Mouse (Mus musculus) limb, embryonic 10.5 days (tissue): ENCODE data around the gene Slc35g3. TPM values are rescaled to one million over a fixed set of nuclear protein-coding genes. Genes with fewer than 3 reads are reported as not detected.
"Not testable (repeated sequence)": the region's sequence is repeated elsewhere in the genome, so short reads cannot be mapped to it uniquely, and the experiment has no call there.

Experiments
- DNase-seq: peaks from one replicate; pipeline ENCODE4 v3.0.0-alpha.2; 2017; ENCODE audit warnings: low spot score
- H3K27ac ChIP-seq: fragments of 300-500 bp; sonication (generic); 2 replicates; pipeline ENCODE4 v1.5.1; 2016; ENCODE audit warnings: mild to moderate bottlenecking
- H3K27me3 ChIP-seq: fragments of 300-500 bp; sonication (generic); 2 replicates; pipeline ENCODE4 v1.6.1; 2016; ENCODE audit warnings: low read depth, mild to moderate bottlenecking; ENCODE audit not compliant: poor library complexity, severe bottlenecking
- H3K36me3 ChIP-seq: fragments of 300-500 bp; sonication (generic); 2 replicates; pipeline ENCODE4 v1.6.1; 2016; ENCODE audit warnings: mild to moderate bottlenecking, moderate library complexity
- H3K4me1 ChIP-seq: fragments of 300-500 bp; sonication (generic); 2 replicates; pipeline ENCODE4 v1.6.1; 2016
- H3K4me3 ChIP-seq: fragments of 300-500 bp; sonication (generic); 2 replicates; pipeline ENCODE4 v1.5.1; 2016; ENCODE audit warnings: mild to moderate bottlenecking, moderate library complexity
- H3K9me3 ChIP-seq: fragments of 300-500 bp; sonication (generic); replicated peaks from 2 replicates; pipeline ENCODE4 v1.6.1; 2016; ENCODE audit warnings: mild to moderate bottlenecking
- WGBS: fragments of 180-500 bp; shearing (Covaris S2); methylation state at CpG from one replicate; pipeline ENCODE4 v1.1.7; 2016; 5-methylcytosine and 5-hydroxymethylcytosine counted together
- polyA plus RNA-seq: library from polyadenylated mRNA; unstranded; fragments of >200 nt; fragmentation: Nextera tagmentation; extraction: Ambion mirVana; gene quantifications from 2 replicates; pipeline ENCODE4 v1.2.1, GENCODE M21; 2016

Gene Slc35g3
- polyA plus RNA-seq, 1 experiment from 2014 or later = 0.09 TPM

GRCm38 (mm10) chr11:69758971-69759721 lies 2.6 kb downstream of the Slc35g3 start:
- Histone ChIP-seq H3K9me3 (no peaks in the 10 kb centered on the region), H3K36me3 (0 out of 2 replicates have a peak, but pooled peaks cover 5% of the 10 kb centered on the region), H3K4me3 (peak overlapping the region; percentile 67), H3K27me3 (no peaks in the 10 kb centered on the region), H3K4me1 (peaks cover 47% of the 10 kb centered on the region), H3K27ac (peak overlapping the region; percentile 97)
- peak; percentile 90 for DNase-seq
- WGBS = under 1% methylated on average over 37 of the region's 37 CpGs

GRCm38 (mm10) chr11:69758478-69758970 lies 3.2 kb downstream of the Slc35g3 start, which contains the start of gene Polr2a:
Polr2a (minus strand) TSS chr11:69758637.
- peak; percentile 100 for DNase-seq
- Histone ChIP-seq H3K27me3 (no peaks in the 10 kb centered on the region), H3K9me3 (no peaks in the 10 kb centered on the region), H3K4me1 (peaks cover 47% of the 10 kb centered on the region), H3K4me3 (peak within 1 kb of the TSS; percentile 67), H3K36me3 (0 out of 2 replicates have a peak, but pooled peaks cover 5% of the 10 kb centered on the region), H3K27ac (peak within 1 kb of the TSS; percentile 97)
- under 1% methylated on average over 36 of the region's 36 CpGs for WGBS

GRCm38 (mm10) chr11:69758090-69758456 lies 3.7 kb downstream of the Slc35g3 start:
- Histone ChIP-seq H3K36me3 (0 out of 2 replicates have a peak, but pooled peaks cover 5% of the 10 kb centered on the region), H3K27ac (peak overlapping the region; percentile 97), H3K4me1 (peaks cover 47% of the 10 kb centered on the region), H3K9me3 (no peaks in the 10 kb centered on the region), H3K27me3 (no peaks in the 10 kb centered on the region), H3K4me3 (peak overlapping the region; percentile 67)
- WGBS = under 1% methylated on average over 26 of the region's 26 CpGs
- DNase-seq = peak; percentile 94

- H3K4me1 ChIP-seq = peaks cover 47% of the 10 kb centered on the region
- H3K36me3 ChIP-seq = peaks cover 8% of the 10 kb centered on the region; the same call in 1 of the 2 replicates
- WGBS = 47% methylated on average over 9 of the region's 9 CpGs
Measured at GRCm38 (mm10) chr11:69757303-69758089, 4.3 kb downstream of the Slc35g3 start.

GRCm38 (mm10) chr11:69754701-69755100 lies 7.1 kb downstream of the Slc35g3 start:
- DNase-seq = no peak
- H3K4me3 ChIP-seq = peak overlapping the region; percentile 11; the same call in 1 of the 2 replicates
- no peaks in the 10 kb centered on the region for H3K9me3 ChIP-seq
- peaks cover 34% of the 10 kb centered on the region for H3K4me1 ChIP-seq
- H3K27ac ChIP-seq = no peak overlapping the region
- H3K27me3 ChIP-seq = no peaks in the 10 kb centered on the region
- WGBS = 73% methylated on average over 3 of the region's 3 CpGs
- H3K36me3 ChIP-seq = peaks cover 18% of the 10 kb centered on the region

More at GRCm38 (mm10) chr11:69757303-69758089, 4.3 kb downstream of the Slc35g3 start:
- Histone ChIP-seq H3K4me3 (peak overlapping the region; percentile 67), H3K27me3 (no peaks in the 10 kb centered on the region), H3K9me3 (no peaks in the 10 kb centered on the region), H3K27ac (peak overlapping the region; percentile 97)
- no peak for DNase-seq

- Histone ChIP-seq H3K27ac (no peak overlapping the region), H3K36me3 (peaks cover 21% of the 10 kb centered on the region), H3K27me3 (no peaks in the 10 kb centered on the region), H3K4me3 (no peak overlapping the region), H3K9me3 (no peaks in the 10 kb centered on the region), H3K4me1 (peaks cover 30% of the 10 kb centered on the region)
- no peak for DNase-seq
- 94% methylated on average over 5 of the region's 5 CpGs for WGBS
Measured at GRCm38 (mm10) chr11:69754233-69754632, 7.5 kb downstream of the Slc35g3 start.

- Histone ChIP-seq H3K4me1 (peaks cover 27% of the 10 kb centered on the region), H3K36me3 (peaks cover 37% of the 10 kb centered on the region), H3K4me3 (no peak overlapping the region), H3K27ac (no peak overlapping the region), H3K27me3 (no peaks in the 10 kb centered on the region), H3K9me3 (no peaks in the 10 kb centered on the region)
- no peak for DNase-seq
Measured at GRCm38 (mm10) chr11:69752686-69753085, 9.1 kb downstream of the Slc35g3 start.

GRCm38 (mm10) chr11:69751635-69752034 lies 10.1 kb downstream of the Slc35g3 start:
- DNase-seq = no peak
- no peaks in the 10 kb centered on the region for H3K27me3 ChIP-seq
- H3K36me3 ChIP-seq = peaks cover 47% of the 10 kb centered on the region
- WGBS = 86% methylated on average over 3 of the region's 3 CpGs
- H3K4me1 ChIP-seq = peaks cover 17% of the 10 kb centered on the region
- H3K9me3 ChIP-seq = no peaks in the 10 kb centered on the region
- no peak overlapping the region for H3K4me3 ChIP-seq
- no peak overlapping the region for H3K27ac ChIP-seq

- H3K27ac ChIP-seq, H3K4me1 ChIP-seq, H3K27me3 ChIP-seq, DNase-seq, H3K9me3 ChIP-seq, H3K4me3 ChIP-seq: not testable (repeated sequence)
- WGBS = 82% methylated on average over 2 of the region's 3 CpGs
- H3K36me3 ChIP-seq = peaks cover 46% of the 10 kb centered on the region
Measured at GRCm38 (mm10) chr11:69731408-69731807, 30.4 kb downstream of the Slc35g3 start.

- H3K36me3 ChIP-seq = peaks cover 22% of the 10 kb centered on the region
- 18% methylated on average over 3 of the region's 3 CpGs for WGBS
- no peaks in the 10 kb centered on the region for H3K9me3 ChIP-seq
- no peaks in the 10 kb centered on the region for H3K4me1 ChIP-seq
- H3K4me3 ChIP-seq = no peak overlapping the region
- no peak overlapping the region for H3K27ac ChIP-seq
- peak; percentile 60 for DNase-seq
- no peaks in the 10 kb centered on the region for H3K27me3 ChIP-seq
Measured at GRCm38 (mm10) chr11:69729063-69729462, 32.7 kb downstream of the Slc35g3 start.

- WGBS = 36% methylated on average over 5 of the region's 5 CpGs
- Histone ChIP-seq H3K4me1 (no peaks in the 10 kb centered on the region), H3K36me3 (no peaks in the 10 kb centered on the region), H3K9me3 (no peaks in the 10 kb centered on the region), H3K4me3 (no peak overlapping the region), H3K27me3 (no peaks in the 10 kb centered on the region), H3K27ac (no peak overlapping the region)
- no peak for DNase-seq
Measured at GRCm38 (mm10) chr11:69725951-69726350, 35.8 kb downstream of the Slc35g3 start.

- no peaks in the 10 kb centered on the region for H3K36me3 ChIP-seq
- no peaks in the 10 kb centered on the region for H3K27me3 ChIP-seq
- no peak overlapping the region for H3K27ac ChIP-seq
- H3K4me1 ChIP-seq = peaks cover 9% of the 10 kb centered on the region
- WGBS = 55% methylated on average over 2 of the region's 2 CpGs
- DNase-seq = no peak
- H3K9me3 ChIP-seq = no peaks in the 10 kb centered on the region
- no peak overlapping the region for H3K4me3 ChIP-seq
Measured at GRCm38 (mm10) chr11:69723074-69723473, 38.7 kb downstream of the Slc35g3 start.

GRCm38 (mm10) chr11:69720852-69721251 lies 40.9 kb downstream of the Slc35g3 start:
- 79% methylated on average over 6 of the region's 6 CpGs for WGBS
- DNase-seq = no peak
- no peaks in the 10 kb centered on the region for H3K27me3 ChIP-seq

More at GRCm38 (mm10) chr11:69720852-69721251, 40.9 kb downstream of the Slc35g3 start:
- no peaks in the 10 kb centered on the region for H3K36me3 ChIP-seq
- H3K4me3 ChIP-seq = no peak overlapping the region
- no peak overlapping the region; the same call in 1 of the 2 replicates for H3K27ac ChIP-seq
- peaks cover 18% of the 10 kb centered on the region for H3K4me1 ChIP-seq
- no peaks in the 10 kb centered on the region for H3K9me3 ChIP-seq
